ENCODE assay signal across 11 mouse cellular contexts in genomic region chr5:41125050-41125449, GRCm38 (mm10).
A peak's percentile ranks its signal among the peaks of the same experiment; 100 is the strongest.
DNase-seq lines count a peak whose midpoint lies in the region; ATAC-seq and TF ChIP-seq lines count a peak whose summit lies in the region.
"Had no signal": no experiment of that assay in that cellular context is flagged by ENCODE, and none has a peak within 500 bp of the region (broad histone marks: within the 10 kb centered on the region; RNA-seq: fewer than 3 reads in every experiment).

No protein-coding gene starts in this region.

- H3K4me3 ChIP-seq in forebrain, embryonic 16.5 days (replicated peaks; ENCODE audit: low read length) = no peak overlapping the region
- no peak overlapping the region for H3K4me3 ChIP-seq in forebrain, embryonic 10.5 days
- no peak overlapping the region for H3K4me3 ChIP-seq in limb, embryonic 13.5 days
- H3K4me3 ChIP-seq in limb, embryonic 10.5 days = no peak overlapping the region
- H3K4me3 ChIP-seq in midbrain, postnatal 0 days (ENCODE audit: low read depth, low read length) = no peak overlapping the region
- no peak overlapping the region for H3K4me3 ChIP-seq in heart, embryonic 12.5 days
- H3K4me3 ChIP-seq in intestine, embryonic 16.5 days (ENCODE audit: low read length) = no peak overlapping the region
- H3K4me3 ChIP-seq: heart, embryonic 15.5 days; limb, embryonic 15.5 days had no signal

- H3K27me3 ChIP-seq in forebrain, embryonic 16.5 days (replicated peaks; ENCODE audit: control insufficient read depth, insufficient read depth, low read length) = no peaks in the 10 kb centered on the region
- no peaks in the 10 kb centered on the region for H3K27me3 ChIP-seq in forebrain, embryonic 10.5 days (ENCODE audit: poor library complexity, severe bottlenecking)
- peaks cover 16% of the 10 kb centered on the region for H3K27me3 ChIP-seq in limb, embryonic 13.5 days
- H3K27me3 ChIP-seq in limb, embryonic 10.5 days (ENCODE audit: low read depth, poor library complexity, severe bottlenecking) = no peaks in the 10 kb centered on the region
- H3K27me3 ChIP-seq in midbrain, postnatal 0 days (ENCODE audit: insufficient read depth, low read length) = no peaks in the 10 kb centered on the region
- no peaks in the 10 kb centered on the region for H3K27me3 ChIP-seq in heart, embryonic 12.5 days (replicated peaks)
- no peaks in the 10 kb centered on the region for H3K27me3 ChIP-seq in intestine, embryonic 16.5 days (replicated peaks; ENCODE audit: control insufficient read depth, insufficient read depth, low read length)
- H3K27me3 ChIP-seq: heart, embryonic 15.5 days; limb, embryonic 15.5 days had no signal

- WGBS in forebrain, embryonic 16.5 days = 21% methylated on average over 5 of the region's 5 CpGs
- WGBS in forebrain, embryonic 10.5 days = 29% methylated on average over 5 of the region's 5 CpGs
- 24% methylated on average over 5 of the region's 5 CpGs for WGBS in limb, embryonic 13.5 days
- 37% methylated on average over 5 of the region's 5 CpGs for WGBS in limb, embryonic 10.5 days
- 21% methylated on average over 5 of the region's 5 CpGs for WGBS in midbrain, postnatal 0 days
- 19% methylated on average over 5 of the region's 5 CpGs for WGBS in heart, embryonic 12.5 days
- 20% methylated on average over 5 of the region's 5 CpGs for WGBS in intestine, embryonic 16.5 days

- DNase-seq in forebrain, embryonic 10.5 days (ENCODE audit: extremely low spot score, low spot score) = no peak
- DNase-seq in limb, embryonic 10.5 days (ENCODE audit: low spot score) = no peak
- DNase-seq in adipocyte (ENCODE audit: low spot score) = peak; percentile 80
- peak; percentile 85 for DNase-seq in midbrain, postnatal 0 days (ENCODE audit: low spot score)
- DNase-seq: cerebellum, postnatal 36 days had no signal

- no peak overlapping the region for H3K9ac ChIP-seq in forebrain, embryonic 16.5 days (replicated peaks; ENCODE audit: low read depth, low read length)
- no peak overlapping the region for H3K9ac ChIP-seq in limb, embryonic 13.5 days
- H3K9ac ChIP-seq in midbrain, postnatal 0 days (replicated peaks; ENCODE audit: low read length, poor library complexity, severe bottlenecking) = no peak overlapping the region
- no peak overlapping the region for H3K9ac ChIP-seq in heart, embryonic 12.5 days
- H3K9ac ChIP-seq in intestine, embryonic 16.5 days (ENCODE audit: low read depth, low read length) = no peak overlapping the region
- H3K9ac ChIP-seq: heart, embryonic 15.5 days; limb, embryonic 15.5 days had no signal

- no peaks in the 10 kb centered on the region for H3K4me1 ChIP-seq in forebrain, embryonic 16.5 days (replicated peaks; ENCODE audit: control insufficient read depth, insufficient read depth, low read length)
- H3K4me1 ChIP-seq in forebrain, embryonic 10.5 days = no peaks in the 10 kb centered on the region
- H3K4me1 ChIP-seq in limb, embryonic 13.5 days = no peaks in the 10 kb centered on the region
- H3K4me1 ChIP-seq in limb, embryonic 10.5 days = no peaks in the 10 kb centered on the region
- H3K4me1 ChIP-seq in midbrain, postnatal 0 days (ENCODE audit: insufficient read depth, low read length) = no peaks in the 10 kb centered on the region
- H3K4me1 ChIP-seq in heart, embryonic 12.5 days (replicated peaks) = no peaks in the 10 kb centered on the region
- no peaks in the 10 kb centered on the region for H3K4me1 ChIP-seq in intestine, embryonic 16.5 days (ENCODE audit: control insufficient read depth, insufficient read depth, low read length)
- H3K4me1 ChIP-seq: heart, embryonic 15.5 days; limb, embryonic 15.5 days had no signal

- 0 out of 2 replicates have a peak, but pooled peaks have one; percentile 49 for ATAC-seq in forebrain, embryonic 16.5 days
- ATAC-seq in limb, embryonic 13.5 days (ENCODE audit: low FRiP score, low read depth) = peak; percentile 44
- ATAC-seq in midbrain, postnatal 0 days (ENCODE audit: low FRiP score) = no peak
- no peak for ATAC-seq in heart, embryonic 12.5 days (ENCODE audit: insufficient number of reproducible peaks, low FRiP score)
- no peak for ATAC-seq in intestine, embryonic 16.5 days

- no peaks in the 10 kb centered on the region for H3K36me3 ChIP-seq in forebrain, embryonic 16.5 days (ENCODE audit: control insufficient read depth, insufficient read depth)
- no peaks in the 10 kb centered on the region for H3K36me3 ChIP-seq in forebrain, embryonic 10.5 days (replicated peaks)
- no peaks in the 10 kb centered on the region for H3K36me3 ChIP-seq in limb, embryonic 13.5 days
- H3K36me3 ChIP-seq in limb, embryonic 10.5 days = no peaks in the 10 kb centered on the region
- H3K36me3 ChIP-seq in midbrain, postnatal 0 days (ENCODE audit: insufficient read depth, low read length) = no peaks in the 10 kb centered on the region
- H3K36me3 ChIP-seq in heart, embryonic 12.5 days = no peaks in the 10 kb centered on the region
- no peaks in the 10 kb centered on the region for H3K36me3 ChIP-seq in intestine, embryonic 16.5 days (ENCODE audit: control insufficient read depth, insufficient read depth, low read length)
- H3K36me3 ChIP-seq: heart, embryonic 15.5 days; limb, embryonic 15.5 days had no signal

- no peaks in the 10 kb centered on the region for H3K9me3 ChIP-seq in forebrain, embryonic 16.5 days (ENCODE audit: control insufficient read depth, low read length)
- no peaks in the 10 kb centered on the region for H3K9me3 ChIP-seq in forebrain, embryonic 10.5 days
- no peaks in the 10 kb centered on the region for H3K9me3 ChIP-seq in limb, embryonic 13.5 days
- H3K9me3 ChIP-seq in limb, embryonic 10.5 days (replicated peaks) = no peaks in the 10 kb centered on the region
- no peaks in the 10 kb centered on the region for H3K9me3 ChIP-seq in midbrain, postnatal 0 days (ENCODE audit: low read length)
- no peaks in the 10 kb centered on the region for H3K9me3 ChIP-seq in heart, embryonic 12.5 days (replicated peaks)
- H3K9me3 ChIP-seq in intestine, embryonic 16.5 days (ENCODE audit: control insufficient read depth, low read length) = no peaks in the 10 kb centered on the region
- H3K9me3 ChIP-seq: heart, embryonic 15.5 days; limb, embryonic 15.5 days had no signal

- no peak overlapping the region for H3K27ac ChIP-seq in forebrain, embryonic 16.5 days (ENCODE audit: low read length)
- no peak overlapping the region for H3K27ac ChIP-seq in forebrain, embryonic 10.5 days
- H3K27ac ChIP-seq in limb, embryonic 13.5 days = no peak overlapping the region
- H3K27ac ChIP-seq in limb, embryonic 10.5 days = no peak overlapping the region
- no peak overlapping the region for H3K27ac ChIP-seq in midbrain, postnatal 0 days (ENCODE audit: low read depth, low read length)
- H3K27ac ChIP-seq in heart, embryonic 12.5 days (ENCODE audit: poor library complexity, severe bottlenecking) = no peak overlapping the region
- H3K27ac ChIP-seq in intestine, embryonic 16.5 days (ENCODE audit: low read length) = no peak overlapping the region
- H3K27ac ChIP-seq: heart, embryonic 15.5 days; limb, embryonic 15.5 days had no signal

- no peak overlapping the region for H3K4me2 ChIP-seq in forebrain, embryonic 16.5 days (ENCODE audit: low read length)
- no peak overlapping the region for H3K4me2 ChIP-seq in limb, embryonic 13.5 days (replicated peaks)
- no peak overlapping the region for H3K4me2 ChIP-seq in midbrain, postnatal 0 days (ENCODE audit: low read depth, low read length, poor library complexity, severe bottlenecking)
- no peak overlapping the region for H3K4me2 ChIP-seq in heart, embryonic 12.5 days
- no peak overlapping the region for H3K4me2 ChIP-seq in intestine, embryonic 16.5 days (ENCODE audit: low read depth, low read length)
- H3K4me2 ChIP-seq: heart, embryonic 15.5 days; limb, embryonic 15.5 days had no signal

- TF ChIP-seq CTCF in midbrain, postnatal 0 days (IDR thresholded peaks at IDR 0.05) = peak; percentile 87

Comparison
In these comparisons a context has a peak if more than half of its experiments do, and no peak if none do; other contexts are left out.
1. ATAC-seq: peak in forebrain, embryonic 16.5 days (single experiment) and limb, embryonic 13.5 days (single experiment); none in midbrain, postnatal 0 days (single experiment), heart, embryonic 12.5 days (single experiment) and intestine, embryonic 16.5 days (single experiment).
2. DNase-seq: peak in adipocyte (single experiment) and midbrain, postnatal 0 days (single experiment); none in forebrain, embryonic 10.5 days (single experiment) and limb, embryonic 10.5 days (single experiment).